Mouse (Mus musculus) ES-E14 (cell line): ENCODE data around the gene Flii.

Experiments
- CHD2 ChIP-seq: IDR thresholded peaks from 2 replicates; pipeline ENCODE4 v1.6.1; 2014; ENCODE audit warnings: mild to moderate bottlenecking, low read depth, low read length, inconsistent platforms
- HCFC1 ChIP-seq: IDR thresholded peaks from 2 replicates; pipeline ENCODE4 v1.6.1; 2012; ENCODE audit warnings: low read length, inconsistent platforms, borderline replicate concordance; ENCODE audit not compliant: insufficient read depth
- ZNF384 ChIP-seq: IDR thresholded peaks from 2 replicates; pipeline ENCODE4 v1.6.1; 2012; ENCODE audit warnings: low read depth, low read length, inconsistent platforms

DNA sequence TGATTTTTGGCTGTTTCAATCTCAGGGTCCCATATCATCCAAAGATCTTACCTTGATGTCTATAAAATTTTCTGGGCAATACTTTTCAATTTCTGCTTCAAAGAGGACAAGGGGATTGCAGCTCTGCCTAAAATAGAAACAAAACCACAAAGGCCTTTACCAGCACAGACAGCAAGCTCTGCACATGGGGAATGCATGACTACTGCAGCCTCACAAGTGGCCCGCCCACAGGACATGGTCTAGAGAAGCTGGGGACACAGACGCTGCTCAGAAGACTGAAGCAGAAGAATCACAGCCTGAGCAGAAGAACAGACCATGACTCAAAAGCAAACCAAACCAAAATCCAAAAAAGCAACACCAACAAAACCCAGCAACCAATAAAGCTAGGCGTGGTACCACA, 34.6 kb upstream of the Flii start:
- TF ChIP-seq CHD2 (no peak), HCFC1 (no peak), ZNF384 (no peak)
